In genomic region chr4:33270386-33271314, GRCm38 (mm10) we compare ENCODE assay signal across 16 mouse cellular contexts.
"Had no signal": no experiment of that assay in that cellular context is flagged by ENCODE, and none has a peak within 500 bp of the region (broad histone marks: within the 10 kb centered on the region; RNA-seq: fewer than 3 reads in every experiment).

No protein-coding gene starts in this region.

- H3K27ac ChIP-seq: left cerebral cortex, adult 2 months; limb, embryonic 12.5 days; liver, embryonic 13.5 days; lung, embryonic 15.5 days; macrophage; midbrain, embryonic 15.5 days; neural tube, embryonic 13.5 days had no signal

- H3K4me2 ChIP-seq: limb, embryonic 12.5 days; liver, embryonic 13.5 days; lung, embryonic 15.5 days; midbrain, embryonic 11.5 days; midbrain, embryonic 15.5 days; neural tube, embryonic 13.5 days had no signal

- H3K4me3 ChIP-seq: left cerebral cortex, adult 2 months; limb, embryonic 12.5 days; liver, embryonic 13.5 days; lung, embryonic 15.5 days; megakaryocyte, embryonic 14.5 days; midbrain, embryonic 15.5 days; neural tube, embryonic 13.5 days had no signal

- H3K36me3 ChIP-seq: limb, embryonic 12.5 days; liver, embryonic 13.5 days; lung, embryonic 15.5 days; midbrain, embryonic 15.5 days; neural tube, embryonic 13.5 days had no signal

- H3K9me3 ChIP-seq: limb, embryonic 12.5 days; liver, embryonic 13.5 days; lung, embryonic 15.5 days; midbrain, embryonic 15.5 days; neural tube, embryonic 13.5 days had no signal

- DNase-seq: kidney, adult 18-20 months; kidney, postnatal 25 days; liver; liver, embryonic 13.5 days; liver, postnatal 0 days; lung, postnatal 14 days; right cerebral cortex, postnatal 25 days; thymus, postnatal 14 days had no signal

- ATAC-seq: liver, postnatal 0 days; midbrain, embryonic 15.5 days had no signal

- H3K27me3 ChIP-seq: limb, embryonic 12.5 days; liver, embryonic 13.5 days; lung, embryonic 15.5 days; megakaryocyte, embryonic 14.5 days; midbrain, embryonic 15.5 days; neural tube, embryonic 13.5 days had no signal

- H3K4me1 ChIP-seq: liver, embryonic 13.5 days; lung, embryonic 15.5 days; megakaryocyte, embryonic 14.5 days; midbrain, embryonic 15.5 days; neural tube, embryonic 13.5 days had no signal

- H3K9ac ChIP-seq: limb, embryonic 12.5 days; liver, embryonic 13.5 days; liver, postnatal 0 days; lung, embryonic 15.5 days; midbrain, embryonic 15.5 days; neural tube, embryonic 13.5 days had no signal
